Mouse (Mus musculus): ENCODE measurements around the gene Clec12a. TPM values are rescaled to one million over a fixed set of nuclear protein-coding genes. Genes with fewer than 3 reads are reported as not detected.
"Not testable (repeated sequence)": the region's sequence is repeated elsewhere in the genome, so short reads cannot be mapped to it uniquely, and the experiment has no call there.

Clec12a gene
- polyA plus RNA-seq (2014; fragmentation: Nextera tagmentation; extraction: Ambion mirVana) = 0.08 and 0.33 TPM in 2 replicates

DNA sequence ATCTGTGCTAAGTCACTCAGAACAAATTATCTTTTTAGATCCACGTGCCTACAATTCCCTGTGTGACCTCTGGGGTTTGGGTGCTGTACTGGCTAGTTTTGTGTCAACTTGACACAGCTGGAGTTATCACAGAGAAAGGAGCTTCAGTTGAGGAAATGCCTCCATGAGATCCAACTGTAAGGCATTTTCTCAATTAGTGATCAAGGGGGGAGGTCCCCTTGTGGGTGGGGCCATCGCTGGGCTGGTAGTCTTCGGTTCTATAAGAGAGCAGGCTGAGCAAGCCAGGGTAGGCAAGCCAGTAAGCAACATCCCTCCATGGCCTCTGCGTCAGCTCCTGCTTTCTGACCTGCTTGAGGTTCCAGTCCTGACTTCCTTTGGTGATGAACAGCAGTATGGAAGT is at the start of gene Clec12a:
TSS of gene Clec12a (plus strand) at position 301 of the 400 bp plus-strand sequence.
- not testable (repeated sequence) for H3K4me1 ChIP-seq (ENCODE audit: control insufficient read depth, insufficient read depth, low read length); H3K27me3 ChIP-seq (ENCODE audit: control insufficient read depth, insufficient read depth, low read length); H3K27ac ChIP-seq (replicated peaks; ENCODE audit: low read depth, low read length); H3K4me2 ChIP-seq (ENCODE audit: low read length); ATAC-seq (ENCODE audit: low FRiP score, low TSS enrichment); H3K36me3 ChIP-seq (ENCODE audit: control insufficient read depth, insufficient read depth, low read length); H3K9ac ChIP-seq (replicated peaks; ENCODE audit: low read length); H3K9me3 ChIP-seq (ENCODE audit: control insufficient read depth, low read length); DNase-seq; H3K4me3 ChIP-seq (replicated peaks; ENCODE audit: low read depth, low read length)
- WGBS = 80% methylated on average over 4 of the region's 4 CpGs

DNA sequence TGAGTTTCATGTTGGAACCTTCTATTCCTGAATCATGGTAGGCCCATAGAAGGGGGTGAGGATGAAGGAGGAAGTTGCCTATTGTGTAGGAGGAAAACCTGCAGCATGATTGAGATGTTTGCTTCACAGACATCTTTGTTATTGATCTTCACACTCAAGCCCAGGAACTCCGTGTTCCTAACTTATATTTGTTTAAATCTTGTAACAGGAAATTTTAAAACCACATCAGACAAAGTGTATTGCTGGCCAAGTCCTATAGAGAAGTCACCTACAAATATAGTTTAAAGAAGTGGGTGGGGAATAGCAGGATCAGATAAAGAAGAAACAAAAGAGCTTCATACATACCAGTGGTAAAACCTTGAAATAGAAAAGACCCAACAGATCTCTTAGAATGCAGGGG is 38.3 kb upstream of the Clec12a start:
- H3K27me3 ChIP-seq (ENCODE audit: control insufficient read depth, insufficient read depth, low read length) = no peaks in the 10 kb centered on the region
- no peaks in the 10 kb centered on the region for H3K4me1 ChIP-seq (ENCODE audit: control insufficient read depth, insufficient read depth, low read length)
- H3K4me3 ChIP-seq (replicated peaks; ENCODE audit: low read depth, low read length) = no peak overlapping the region
- ATAC-seq (ENCODE audit: low FRiP score, low TSS enrichment) (no peak), DNase-seq (no peak)
- H3K9ac ChIP-seq (replicated peaks; ENCODE audit: low read length) = no peak overlapping the region
- H3K4me2 ChIP-seq (ENCODE audit: low read length) = no peak overlapping the region
- no peaks in the 10 kb centered on the region for H3K36me3 ChIP-seq (ENCODE audit: control insufficient read depth, insufficient read depth, low read length)
- 74% methylated on average over 1 of the region's 1 CpGs for WGBS
- H3K27ac ChIP-seq (replicated peaks; ENCODE audit: low read depth, low read length) = no peak overlapping the region
- H3K9me3 ChIP-seq (ENCODE audit: control insufficient read depth, low read length) = no peaks in the 10 kb centered on the region

DNA sequence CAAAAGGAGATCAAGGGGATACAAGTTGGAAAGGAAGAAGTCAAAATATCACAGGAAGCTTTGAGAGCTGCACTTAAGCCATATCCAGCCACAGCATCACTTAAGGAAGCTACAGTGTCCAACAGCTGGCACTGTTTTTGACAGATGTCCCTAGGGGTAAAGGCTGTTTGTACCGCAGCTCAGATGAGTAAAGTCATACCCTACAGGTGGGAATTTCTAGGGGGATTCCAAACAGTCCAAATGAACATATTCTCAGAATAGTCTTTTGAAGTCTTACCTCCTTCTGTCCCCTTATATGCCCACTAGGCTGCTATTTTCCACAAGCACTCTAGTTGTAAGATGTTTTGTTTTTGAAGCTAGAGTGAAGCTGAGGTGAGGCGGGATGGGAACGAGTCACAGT is 30.0 kb upstream of the Clec12a start:
- no peak overlapping the region for H3K4me2 ChIP-seq (ENCODE audit: low read length)
- H3K36me3 ChIP-seq (ENCODE audit: control insufficient read depth, insufficient read depth, low read length) = no peaks in the 10 kb centered on the region
- no peaks in the 10 kb centered on the region for H3K4me1 ChIP-seq (ENCODE audit: control insufficient read depth, insufficient read depth, low read length)
- H3K4me3 ChIP-seq (replicated peaks; ENCODE audit: low read depth, low read length) = no peak overlapping the region
- DNase-seq (no peak), ATAC-seq (ENCODE audit: low FRiP score, low TSS enrichment) (no peak)
- H3K27me3 ChIP-seq (ENCODE audit: control insufficient read depth, insufficient read depth, low read length) = no peaks in the 10 kb centered on the region
- H3K9me3 ChIP-seq (ENCODE audit: control insufficient read depth, low read length) = no peaks in the 10 kb centered on the region
- WGBS = 86% methylated on average over 3 of the region's 3 CpGs
- no peak overlapping the region for H3K27ac ChIP-seq (replicated peaks; ENCODE audit: low read depth, low read length)
- H3K9ac ChIP-seq (replicated peaks; ENCODE audit: low read length) = no peak overlapping the region

DNA sequence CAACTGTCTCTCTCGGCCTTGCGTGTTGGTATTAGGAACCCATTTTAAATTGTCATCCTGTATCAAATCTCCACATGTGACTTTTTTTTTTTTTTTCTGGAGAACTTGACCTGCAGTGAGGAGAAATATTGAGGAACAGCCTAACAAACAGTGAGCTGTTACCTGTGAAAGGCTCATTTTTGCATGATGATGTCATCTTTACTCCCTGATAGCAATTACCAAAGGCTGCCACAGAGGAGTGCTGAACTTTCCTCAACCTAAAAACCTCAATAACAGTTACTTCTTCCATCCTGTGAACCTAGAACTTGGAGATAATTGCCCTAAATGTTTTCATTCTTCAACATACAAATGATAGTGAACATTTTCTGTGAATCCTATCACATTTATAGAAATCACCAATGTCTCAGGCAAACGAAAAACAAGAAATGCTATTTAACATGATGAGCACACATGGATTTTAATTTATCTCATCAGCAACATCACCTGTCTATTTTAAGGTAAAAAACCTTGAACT is 27.8 kb upstream of the Clec12a start:
- Histone ChIP-seq H3K4me1 (ENCODE audit: control insufficient read depth, insufficient read depth, low read length) (no peaks in the 10 kb centered on the region), H3K9ac (replicated peaks; ENCODE audit: low read length) (no peak overlapping the region), H3K27me3 (ENCODE audit: control insufficient read depth, insufficient read depth, low read length) (no peaks in the 10 kb centered on the region), H3K36me3 (ENCODE audit: control insufficient read depth, insufficient read depth, low read length) (no peaks in the 10 kb centered on the region), H3K4me2 (ENCODE audit: low read length) (no peak overlapping the region), H3K9me3 (ENCODE audit: control insufficient read depth, low read length) (no peaks in the 10 kb centered on the region), H3K27ac (replicated peaks; ENCODE audit: low read depth, low read length) (no peak overlapping the region), H3K4me3 (replicated peaks; ENCODE audit: low read depth, low read length) (no peak overlapping the region)
- WGBS = 90% methylated on average over 3 of the region's 3 CpGs
- no peak for DNase-seq
- ATAC-seq (ENCODE audit: low FRiP score, low TSS enrichment) = no peak

DNA sequence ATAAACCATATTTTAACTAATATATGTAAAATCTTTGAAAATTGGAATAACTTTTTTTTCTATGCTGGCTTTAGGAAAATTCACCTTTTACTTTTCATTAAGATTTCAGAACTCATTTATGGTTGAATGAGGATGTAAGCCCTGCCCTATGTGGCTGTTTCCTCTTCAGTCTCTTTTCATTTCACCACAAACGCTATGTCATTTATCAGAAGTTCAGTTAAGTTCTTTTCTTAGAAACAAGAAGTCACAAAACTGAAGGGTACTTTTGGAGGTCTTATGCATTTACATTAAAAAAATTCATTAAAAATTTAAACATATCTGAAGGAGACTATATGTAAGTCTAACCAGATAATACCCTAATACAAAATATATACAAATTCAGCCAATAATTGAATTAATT is 26.8 kb upstream of the Clec12a start:
- no peaks in the 10 kb centered on the region for H3K4me1 ChIP-seq (ENCODE audit: control insufficient read depth, insufficient read depth, low read length)
- no peak for ATAC-seq (ENCODE audit: low FRiP score, low TSS enrichment)
- 90% methylated on average over 1 of the region's 1 CpGs for WGBS
- no peaks in the 10 kb centered on the region for H3K27me3 ChIP-seq (ENCODE audit: control insufficient read depth, insufficient read depth, low read length)
- no peak overlapping the region for H3K9ac ChIP-seq (replicated peaks; ENCODE audit: low read length)
- no peaks in the 10 kb centered on the region for H3K36me3 ChIP-seq (ENCODE audit: control insufficient read depth, insufficient read depth, low read length)
- H3K9me3 ChIP-seq (ENCODE audit: control insufficient read depth, low read length) = no peaks in the 10 kb centered on the region
- H3K4me2 ChIP-seq (ENCODE audit: low read length) = no peak overlapping the region
- no peak overlapping the region for H3K4me3 ChIP-seq (replicated peaks; ENCODE audit: low read depth, low read length)
- no peak for DNase-seq
- H3K27ac ChIP-seq (replicated peaks; ENCODE audit: low read depth, low read length) = no peak overlapping the region

DNA sequence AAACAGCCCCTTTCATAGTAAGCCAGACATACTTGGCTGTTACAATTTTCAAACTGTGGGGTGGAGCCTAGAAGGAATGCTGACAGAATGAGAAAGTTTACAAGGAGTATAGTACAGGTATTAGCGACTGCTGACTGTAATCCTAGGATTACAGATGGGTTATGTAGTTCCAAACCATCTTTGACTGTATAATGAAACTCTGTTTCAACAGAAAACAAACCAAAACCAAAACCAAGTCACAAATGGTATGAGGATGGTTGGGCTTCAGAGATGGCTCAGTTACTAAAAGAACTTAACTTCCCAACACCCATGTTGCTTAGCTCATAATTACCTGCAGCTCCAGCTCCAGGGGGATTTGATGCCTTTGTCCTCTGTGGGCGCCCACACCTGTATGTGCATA is 26.0 kb upstream of the Clec12a start:
- no peak overlapping the region for H3K4me3 ChIP-seq (replicated peaks; ENCODE audit: low read depth, low read length)
- H3K9ac ChIP-seq (replicated peaks; ENCODE audit: low read length) = no peak overlapping the region
- no peaks in the 10 kb centered on the region for H3K9me3 ChIP-seq (ENCODE audit: control insufficient read depth, low read length)
- H3K4me2 ChIP-seq (ENCODE audit: low read length) = no peak overlapping the region
- DNase-seq (no peak), ATAC-seq (ENCODE audit: low FRiP score, low TSS enrichment) (no peak)
- H3K4me1 ChIP-seq (ENCODE audit: control insufficient read depth, insufficient read depth, low read length) = no peaks in the 10 kb centered on the region
- no peaks in the 10 kb centered on the region for H3K36me3 ChIP-seq (ENCODE audit: control insufficient read depth, insufficient read depth, low read length)
- WGBS = 78% methylated on average over 2 of the region's 2 CpGs
- no peak overlapping the region for H3K27ac ChIP-seq (replicated peaks; ENCODE audit: low read depth, low read length)
- H3K27me3 ChIP-seq (ENCODE audit: control insufficient read depth, insufficient read depth, low read length) = no peaks in the 10 kb centered on the region

DNA sequence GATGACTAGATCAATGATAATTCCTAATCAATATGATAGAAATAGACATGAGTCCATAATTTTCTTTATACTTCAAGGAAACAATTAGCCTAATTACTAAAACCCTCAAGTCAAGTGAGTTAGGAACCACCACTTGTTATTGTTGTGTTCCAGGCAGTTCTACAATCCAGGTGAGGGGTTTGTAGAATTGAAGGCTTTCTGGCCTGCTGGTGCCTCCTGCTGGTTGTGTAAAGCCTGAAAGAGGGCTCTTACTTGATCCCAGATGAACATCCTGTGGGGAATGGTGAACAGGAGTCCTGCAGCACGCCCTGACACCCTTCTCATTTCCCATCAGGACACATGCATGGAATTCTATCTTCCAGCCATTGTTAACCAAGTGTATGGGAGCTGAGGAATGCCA is 24.1 kb upstream of the Clec12a start:
- DNase-seq (no peak), ATAC-seq (ENCODE audit: low FRiP score, low TSS enrichment) (no peak)
- Histone ChIP-seq H3K9me3 (ENCODE audit: control insufficient read depth, low read length) (no peaks in the 10 kb centered on the region), H3K4me1 (ENCODE audit: control insufficient read depth, insufficient read depth, low read length) (no peaks in the 10 kb centered on the region), H3K4me3 (replicated peaks; ENCODE audit: low read depth, low read length) (no peak overlapping the region), H3K36me3 (ENCODE audit: control insufficient read depth, insufficient read depth, low read length) (no peaks in the 10 kb centered on the region), H3K4me2 (ENCODE audit: low read length) (no peak overlapping the region), H3K27me3 (ENCODE audit: control insufficient read depth, insufficient read depth, low read length) (no peaks in the 10 kb centered on the region), H3K27ac (replicated peaks; ENCODE audit: low read depth, low read length) (no peak overlapping the region), H3K9ac (replicated peaks; ENCODE audit: low read length) (no peak overlapping the region)
- WGBS = 42% methylated on average over 1 of the region's 1 CpGs

DNA sequence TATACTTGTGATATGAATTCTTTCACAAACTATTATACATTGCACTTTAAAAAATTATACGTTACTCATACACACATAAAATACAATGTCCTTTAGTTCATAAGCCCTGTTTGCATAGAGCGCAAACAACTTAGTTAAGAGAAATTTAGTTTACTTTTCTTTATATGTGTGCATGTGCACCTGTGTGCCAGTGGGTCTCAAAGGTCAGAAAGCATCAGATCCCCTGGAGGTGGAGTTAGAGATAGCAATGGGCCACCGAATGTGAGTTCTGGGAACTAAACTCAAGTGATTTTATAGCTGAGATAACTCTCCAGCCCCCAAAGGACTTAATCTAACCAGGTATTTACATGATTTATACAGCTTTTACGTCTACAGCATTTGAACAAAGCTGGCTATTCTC is 23.2 kb upstream of the Clec12a start:
- DNase-seq (no peak), ATAC-seq (ENCODE audit: low FRiP score, low TSS enrichment) (no peak)
- no peak overlapping the region for H3K9ac ChIP-seq (replicated peaks; ENCODE audit: low read length)
- H3K9me3 ChIP-seq (ENCODE audit: control insufficient read depth, low read length) = no peaks in the 10 kb centered on the region
- H3K4me1 ChIP-seq (ENCODE audit: control insufficient read depth, insufficient read depth, low read length) = no peaks in the 10 kb centered on the region
- H3K4me3 ChIP-seq (replicated peaks; ENCODE audit: low read depth, low read length) = no peak overlapping the region
- no peaks in the 10 kb centered on the region for H3K27me3 ChIP-seq (ENCODE audit: control insufficient read depth, insufficient read depth, low read length)
- H3K27ac ChIP-seq (replicated peaks; ENCODE audit: low read depth, low read length) = no peak overlapping the region
- no peaks in the 10 kb centered on the region for H3K36me3 ChIP-seq (ENCODE audit: control insufficient read depth, insufficient read depth, low read length)
- WGBS = 80% methylated on average over 4 of the region's 4 CpGs
- H3K4me2 ChIP-seq (ENCODE audit: low read length) = no peak overlapping the region

DNA sequence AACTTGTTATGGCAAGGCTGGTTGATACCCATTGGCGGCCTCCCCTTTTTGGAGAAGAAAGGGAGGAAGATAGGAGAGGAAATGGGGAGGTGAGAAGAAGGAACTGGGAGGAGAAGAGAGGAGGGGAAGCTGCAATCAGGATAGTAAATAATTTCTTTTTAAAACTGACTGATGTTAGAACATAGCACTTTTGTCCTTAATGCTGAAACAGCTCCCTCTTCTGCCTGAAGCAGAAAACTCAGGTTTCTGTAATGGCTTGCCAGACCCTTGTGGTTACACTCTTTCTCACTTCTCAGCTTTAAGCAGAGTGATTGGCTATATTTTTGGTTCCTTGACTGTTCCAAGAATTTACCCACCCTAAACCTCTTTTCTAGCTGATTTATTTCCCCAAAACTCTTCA is 16.5 kb upstream of the Clec12a start:
- no peak for DNase-seq
- Histone ChIP-seq H3K27me3 (ENCODE audit: control insufficient read depth, insufficient read depth, low read length) (no peaks in the 10 kb centered on the region), H3K27ac (replicated peaks; ENCODE audit: low read depth, low read length) (no peak overlapping the region), H3K36me3 (ENCODE audit: control insufficient read depth, insufficient read depth, low read length) (no peaks in the 10 kb centered on the region), H3K9me3 (ENCODE audit: control insufficient read depth, low read length) (no peaks in the 10 kb centered on the region), H3K4me2 (ENCODE audit: low read length) (no peak overlapping the region), H3K4me1 (ENCODE audit: control insufficient read depth, insufficient read depth, low read length) (no peaks in the 10 kb centered on the region), H3K9ac (replicated peaks; ENCODE audit: low read length) (no peak overlapping the region), H3K4me3 (replicated peaks; ENCODE audit: low read depth, low read length) (no peak overlapping the region)
- ATAC-seq (ENCODE audit: low FRiP score, low TSS enrichment) = no peak
- WGBS = 83% methylated on average over 1 of the region's 1 CpGs
